Mouse (Mus musculus) lung, postnatal 0 days (tissue): ENCODE measurements around the gene Mknk1.

Source experiments
- CTCF ChIP-seq: IDR thresholded peaks from 2 replicates; pipeline ENCODE4 v1.5.1; 2016; ENCODE audit warnings: antibody characterized with exemption, mild to moderate bottlenecking
- EP300 ChIP-seq: IDR thresholded peaks from 2 replicates; pipeline ENCODE4 v1.6.1; 2016; ENCODE audit warnings: antibody characterized with exemption, mild to moderate bottlenecking, control low read depth

- TF ChIP-seq EP300 (no peak), CTCF (no peak)
Measured at GRCm38 (mm10) chr4:115815606-115816005, 23.4 kb upstream of the Mknk1 start.
